Mouse (Mus musculus) frontal cortex, adult 2 months (tissue): ENCODE results near the gene Flywch2. TPM values are rescaled to one million over a fixed set of nuclear protein-coding genes. Genes with fewer than 3 reads are reported as not detected.

Experiments used
- DNase-seq, 2 experiments: peaks; one replicate each; pipeline ENCODE4 v3.0.0; 2022; ENCODE audit warnings: low spot score in 1 of 2; ENCODE audit errors: extremely low spot score in 1 of 2
- polyA plus RNA-seq: library from polyadenylated mRNA; depleted of rRNA; stranded (reverse); fragments of >200 nt; gene quantifications from 2 replicates; pipeline ENCODE4 v1.2.3, GENCODE M21; 2012; rRNA removed

Gene Flywch2
- polyA plus RNA-seq, 1 experiment = 38.8 TPM

DNA sequence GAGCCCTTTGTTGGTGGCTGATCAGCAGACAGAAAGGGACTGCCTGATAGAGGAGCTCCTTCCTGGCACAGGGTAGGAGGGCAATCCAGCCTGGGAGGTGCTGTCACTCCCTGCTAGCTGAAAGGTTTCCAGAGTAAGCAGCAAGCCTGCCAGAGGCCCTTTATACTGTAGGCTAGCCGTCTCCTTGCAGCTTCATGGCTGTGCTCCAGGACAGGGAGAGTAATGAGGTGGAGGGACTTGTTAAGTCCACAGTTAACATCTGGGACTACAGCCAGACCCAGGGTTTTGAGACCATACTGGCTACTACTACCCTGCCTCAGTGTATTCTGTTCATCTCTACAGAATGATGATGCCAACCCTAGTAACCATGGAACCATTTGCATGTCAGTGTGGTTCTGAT lies 51.5 kb downstream of the Flywch2 start:
- no peak for DNase-seq

DNA sequence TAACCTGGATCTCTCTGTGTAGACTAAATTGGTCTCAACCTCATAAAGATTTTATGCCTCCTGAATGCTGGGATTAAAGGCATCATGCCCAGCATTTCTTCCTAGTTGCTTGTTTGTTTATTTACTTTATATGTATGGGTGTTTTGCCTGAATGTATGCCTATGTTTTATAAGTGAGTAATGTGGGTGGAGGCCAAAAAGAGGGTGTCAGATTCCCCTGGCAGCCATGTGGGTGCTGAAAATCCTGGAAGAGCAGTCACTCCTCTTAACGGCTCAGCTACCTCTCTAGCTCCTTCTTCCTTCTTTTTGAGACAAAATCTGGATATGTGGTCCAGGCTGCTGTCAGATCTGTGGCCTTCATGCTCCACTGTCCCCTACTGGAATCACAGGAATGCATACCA lies 55.4 kb downstream of the Flywch2 start:
- DNase-seq = no peak

Other genes with a start within 250 kb of the Flywch2 start
- gene Zfp213, start 221.8 kb downstream of the Flywch2 start, polyA plus RNA-seq = 7.9 and 8.4 TPM in 2 replicates
- 27.8 and 32.2 TPM in 2 replicates for gene Zfp13, start 186.6 kb downstream of the Flywch2 start, polyA plus RNA-seq
- gene Zscan10, start 185.2 kb downstream of the Flywch2 start, polyA plus RNA-seq = 0.04 TPM in 1 of 2 replicates, not detected in the other
- gene Mmp25, start 140.8 kb downstream of the Flywch2 start, polyA plus RNA-seq = 0.38 and 0.40 TPM in 2 replicates
- not detected in 2 replicates for gene Bicdl2, start 125.6 kb downstream of the Flywch2 start, polyA plus RNA-seq
- 114 and 144 TPM in 2 replicates for gene Hcfc1r1, start 112.5 kb downstream of the Flywch2 start, polyA plus RNA-seq
- 9.1 and 11.3 TPM in 2 replicates for gene Thoc6, start 112.2 kb downstream of the Flywch2 start, polyA plus RNA-seq
- gene Tnfrsf12a, start 108.6 kb downstream of the Flywch2 start, polyA plus RNA-seq = 5.6 and 7.0 TPM in 2 replicates
- 0.08 and 0.17 TPM in 2 replicates for gene Cldn6, start 106.8 kb downstream of the Flywch2 start, polyA plus RNA-seq
- 0.14 and 0.19 TPM in 2 replicates for gene Cldn9, start 102.1 kb downstream of the Flywch2 start, polyA plus RNA-seq
- 0.13 and 0.24 TPM in 2 replicates for gene 1520401A03Rik, start 63.3 kb downstream of the Flywch2 start, polyA plus RNA-seq
- 8.1 and 8.7 TPM in 2 replicates for gene Pkmyt1, start 59.7 kb downstream of the Flywch2 start, polyA plus RNA-seq
- gene Paqr4, start 45.2 kb downstream of the Flywch2 start, polyA plus RNA-seq = 47.2 and 49.8 TPM in 2 replicates
- gene Kremen2, start 40.2 kb downstream of the Flywch2 start, polyA plus RNA-seq = 0.38 and 0.52 TPM in 2 replicates
- 208 and 231 TPM in 2 replicates for gene Flywch1, start 14.5 kb downstream of the Flywch2 start, polyA plus RNA-seq
- gene Srrm2, start 4.5 kb upstream of the Flywch2 start, polyA plus RNA-seq = 732 and 866 TPM in 2 replicates
- 610 and 742 TPM in 2 replicates for gene Elob, start 43.1 kb upstream of the Flywch2 start, polyA plus RNA-seq
- 0.16 and 1.0 TPM in 2 replicates for gene Prss33, start 50.0 kb upstream of the Flywch2 start, polyA plus RNA-seq
- 0.06 and 0.10 TPM in 2 replicates for gene Prss32, start 57.8 kb upstream of the Flywch2 start, polyA plus RNA-seq
- gene Prss41, start 58.1 kb upstream of the Flywch2 start, polyA plus RNA-seq = 0.10 and 0.15 TPM in 2 replicates
- gene Prss21, start 82.0 kb upstream of the Flywch2 start, polyA plus RNA-seq = not detected in 2 replicates
- not detected in 2 replicates for gene Dcpp1, start 94.8 kb upstream of the Flywch2 start, polyA plus RNA-seq
- not detected in 2 replicates for gene Dcpp2, start 94.8 kb upstream of the Flywch2 start, polyA plus RNA-seq
- not detected in 2 replicates for gene Dcpp3, start 131.4 kb upstream of the Flywch2 start, polyA plus RNA-seq
- not detected in 2 replicates for gene Sbp, start 155.6 kb upstream of the Flywch2 start, polyA plus RNA-seq
- not detected in 2 replicates for gene Sbpl, start 169.2 kb upstream of the Flywch2 start, polyA plus RNA-seq
- gene Prss30, start 194.5 kb upstream of the Flywch2 start, polyA plus RNA-seq = 1.0 and 4.4 TPM in 2 replicates
- gene Prss22, start 212.0 kb upstream of the Flywch2 start, polyA plus RNA-seq = 1.4 and 1.8 TPM in 2 replicates